Mouse (Mus musculus): ENCODE results near the gene Ypel2. TPM values are rescaled to one million over a fixed set of nuclear protein-coding genes. Genes with fewer than 3 reads are reported as not detected.

Gene Ypel2
- polyA plus RNA-seq, 1 experiment from 2014 or later = 7.7 TPM

DNA sequence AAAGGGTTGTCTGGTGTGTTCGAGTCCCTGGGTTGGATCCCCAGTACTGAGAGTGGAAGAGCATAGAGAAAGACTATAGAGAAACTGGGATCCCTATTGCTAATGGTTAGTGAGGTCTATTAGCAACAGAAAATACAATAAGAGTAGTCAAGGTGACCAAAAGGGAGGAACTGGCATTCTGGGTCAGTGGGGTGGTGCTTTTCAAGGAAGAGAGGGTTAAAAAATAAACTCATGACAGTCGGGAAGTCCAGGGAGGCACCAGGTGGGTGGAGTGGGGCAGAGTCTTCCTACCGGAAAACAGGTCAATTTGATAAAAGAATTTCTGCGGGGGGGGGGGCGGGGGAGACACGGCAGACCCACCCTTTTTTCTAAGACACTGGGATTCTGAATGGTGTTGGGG is 823 bp upstream of the Ypel2 start:
- peak overlapping the region; percentile 87 for H3K4me2 ChIP-seq
- H3K9me3 ChIP-seq = no peaks in the 10 kb centered on the region
- no peak for ATAC-seq (ENCODE audit: insufficient read depth, low FRiP score, low read depth)
- H3K4me1 ChIP-seq = peaks cover 11% of the 10 kb centered on the region; the same call in 1 of the 2 replicates
- peak overlapping the region; percentile 71 for H3K27ac ChIP-seq
- no peak overlapping the region for H3K9ac ChIP-seq
- WGBS = 16% methylated on average over 6 of the region's 6 CpGs
- H3K36me3 ChIP-seq = no peaks in the 10 kb centered on the region
- H3K27me3 ChIP-seq (replicated peaks) = no peaks in the 10 kb centered on the region
- H3K4me3 ChIP-seq (replicated peaks) = no peak overlapping the region; the same call in 1 of the 2 replicates

- Histone ChIP-seq H3K4me1 (peaks cover 11% of the 10 kb centered on the region; the same call in 1 of the 2 replicates), H3K36me3 (no peaks in the 10 kb centered on the region), H3K4me3 (replicated peaks) (peak overlapping the region; percentile 98), H3K9me3 (no peaks in the 10 kb centered on the region), H3K27me3 (replicated peaks) (no peaks in the 10 kb centered on the region), H3K4me2 (peak overlapping the region; percentile 87), H3K9ac (peak overlapping the region; percentile 82), H3K27ac (peak overlapping the region; percentile 94)
- ATAC-seq (ENCODE audit: insufficient read depth, low FRiP score, low read depth) = no peak
- WGBS = 2% methylated on average over 13 of the region's 13 CpGs
Measured at GRCm38 (mm10) chr11:86992461-86992988, 982 bp downstream of the Ypel2 start.

- Histone ChIP-seq H3K27me3 (replicated peaks) (no peaks in the 10 kb centered on the region), H3K4me2 (peak overlapping the region; percentile 87)
Measured at GRCm38 (mm10) chr11:86991241-86991640, 2.3 kb downstream of the Ypel2 start.

DNA sequence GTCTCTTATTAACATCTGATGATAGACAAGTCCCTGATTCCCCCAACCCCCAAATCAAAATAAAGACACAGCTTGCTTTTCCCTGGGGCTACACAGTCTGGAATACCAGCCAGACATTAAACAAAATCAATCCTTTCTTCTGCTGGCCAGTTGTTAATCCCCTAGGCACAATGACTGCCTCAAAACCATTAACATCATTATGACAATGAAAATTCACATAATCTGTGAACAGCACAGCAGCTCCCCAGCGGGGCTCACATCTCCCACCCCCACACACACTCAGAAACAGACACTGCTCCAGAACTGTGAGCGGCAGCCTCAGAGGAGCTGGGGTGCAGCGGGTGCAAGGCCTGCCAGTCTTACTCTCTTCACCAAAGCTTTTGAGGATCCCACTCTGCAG is 3.2 kb downstream of the Ypel2 start:
- Histone ChIP-seq H3K4me3 (replicated peaks) (no peak overlapping the region), H3K4me1 (peaks cover 10% of the 10 kb centered on the region; the same call in 1 of the 2 replicates), H3K9ac (no peak overlapping the region), H3K27ac (no peak overlapping the region), H3K9me3 (no peaks in the 10 kb centered on the region), H3K4me2 (peak overlapping the region; percentile 30; the same call in 1 of the 2 replicates), H3K27me3 (replicated peaks) (no peaks in the 10 kb centered on the region), H3K36me3 (no peaks in the 10 kb centered on the region)
- WGBS = 74% methylated on average over 3 of the region's 3 CpGs
- no peak for ATAC-seq (ENCODE audit: insufficient read depth, low FRiP score, low read depth)

More at GRCm38 (mm10) chr11:86991241-86991640, 2.3 kb downstream of the Ypel2 start:
- H3K4me3 ChIP-seq (replicated peaks) = peak overlapping the region; percentile 98; the same call in 1 of the 2 replicates
- H3K27ac ChIP-seq = no peak overlapping the region
- no peak for ATAC-seq (ENCODE audit: insufficient read depth, low FRiP score, low read depth)
- 85% methylated on average over 4 of the region's 4 CpGs for WGBS
- no peak overlapping the region for H3K9ac ChIP-seq
- H3K36me3 ChIP-seq = no peaks in the 10 kb centered on the region
- H3K4me1 ChIP-seq = peaks cover 11% of the 10 kb centered on the region; the same call in 1 of the 2 replicates
- H3K9me3 ChIP-seq = no peaks in the 10 kb centered on the region

- 79% methylated on average over 3 of the region's 3 CpGs for WGBS
- H3K4me3 ChIP-seq (replicated peaks) = no peak overlapping the region
- no peak overlapping the region for H3K4me2 ChIP-seq
- no peak overlapping the region for H3K27ac ChIP-seq
- no peaks in the 10 kb centered on the region for H3K36me3 ChIP-seq
- H3K4me1 ChIP-seq = 0 out of 2 replicates have a peak, but pooled peaks cover 2% of the 10 kb centered on the region
- H3K9ac ChIP-seq = no peak overlapping the region
- no peaks in the 10 kb centered on the region for H3K9me3 ChIP-seq
- no peaks in the 10 kb centered on the region for H3K27me3 ChIP-seq (replicated peaks)
- ATAC-seq (ENCODE audit: insufficient read depth, low FRiP score, low read depth) = no peak
Measured at GRCm38 (mm10) chr11:86984990-86985389, 8.5 kb downstream of the Ypel2 start.

DNA sequence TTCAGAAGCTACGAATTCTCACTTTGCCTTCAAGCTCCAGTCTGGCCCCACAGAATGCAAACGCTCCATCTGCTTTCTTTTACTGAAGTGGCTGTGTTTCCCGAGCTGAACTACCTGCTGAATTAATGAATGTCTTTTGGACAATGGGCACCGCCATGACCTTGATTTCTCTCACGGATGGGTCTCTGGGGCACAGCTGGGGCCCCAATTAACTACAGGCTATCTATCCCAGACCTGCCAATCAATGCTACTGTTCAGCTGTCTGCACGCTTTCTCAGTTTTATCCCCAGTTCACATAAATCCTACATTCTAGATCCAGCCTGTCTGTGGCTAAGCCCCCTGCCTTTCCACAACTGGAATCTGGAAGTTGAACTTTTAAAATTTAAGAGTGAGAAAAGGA is 10.5 kb downstream of the Ypel2 start:
- Histone ChIP-seq H3K4me1 (0 out of 2 replicates have a peak, but pooled peaks cover 4% of the 10 kb centered on the region), H3K9me3 (no peaks in the 10 kb centered on the region), H3K27ac (no peak overlapping the region), H3K4me2 (no peak overlapping the region), H3K27me3 (replicated peaks) (no peaks in the 10 kb centered on the region), H3K9ac (no peak overlapping the region), H3K4me3 (replicated peaks) (no peak overlapping the region), H3K36me3 (no peaks in the 10 kb centered on the region)
- ATAC-seq (ENCODE audit: insufficient read depth, low FRiP score, low read depth) = no peak
- WGBS = 74% methylated on average over 6 of the region's 6 CpGs

DNA sequence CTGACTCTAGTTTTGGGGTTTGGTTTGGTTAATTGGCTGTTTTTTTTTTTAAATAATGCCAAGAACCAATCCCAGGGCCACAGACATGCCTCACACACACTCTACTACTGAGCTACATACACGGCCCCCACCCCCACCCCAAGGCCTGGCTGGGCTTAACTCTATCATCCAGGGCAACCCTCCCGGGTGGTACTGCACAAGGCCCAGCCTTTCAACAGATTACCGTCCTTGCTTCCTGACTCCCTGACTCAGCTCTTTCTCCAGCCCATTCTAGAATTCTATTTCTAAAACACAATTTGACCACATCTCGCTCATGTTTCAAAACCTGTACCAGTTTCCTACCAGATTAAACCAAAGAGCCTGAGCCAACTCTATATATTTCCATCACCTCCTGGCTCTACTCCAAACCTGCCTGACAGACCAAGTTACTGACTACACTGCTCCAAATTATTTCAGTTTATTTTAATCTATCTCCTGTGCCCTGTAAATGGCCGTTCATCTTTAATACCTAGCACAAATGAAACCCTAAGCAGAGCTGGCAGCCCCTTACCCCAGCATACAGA is 12.2 kb downstream of the Ypel2 start:
- no peak overlapping the region for H3K4me2 ChIP-seq
- no peaks in the 10 kb centered on the region for H3K9me3 ChIP-seq
- ATAC-seq (ENCODE audit: insufficient read depth, low FRiP score, low read depth) = no peak
- 54% methylated on average over 5 of the region's 5 CpGs for WGBS
- no peaks in the 10 kb centered on the region for H3K36me3 ChIP-seq
- no peak overlapping the region for H3K9ac ChIP-seq
- H3K27ac ChIP-seq = no peak overlapping the region
- 0 out of 2 replicates have a peak, but pooled peaks cover 4% of the 10 kb centered on the region for H3K4me1 ChIP-seq
- H3K27me3 ChIP-seq (replicated peaks) = no peaks in the 10 kb centered on the region
- no peak overlapping the region for H3K4me3 ChIP-seq (replicated peaks)

- Histone ChIP-seq H3K27ac (no peak overlapping the region), H3K36me3 (no peaks in the 10 kb centered on the region), H3K9me3 (no peaks in the 10 kb centered on the region), H3K27me3 (replicated peaks) (no peaks in the 10 kb centered on the region), H3K4me2 (no peak overlapping the region), H3K9ac (no peak overlapping the region), H3K4me1 (0 out of 2 replicates have a peak, but pooled peaks cover 4% of the 10 kb centered on the region), H3K4me3 (replicated peaks) (no peak overlapping the region)
- ATAC-seq (ENCODE audit: insufficient read depth, low FRiP score, low read depth) = no peak
- 87% methylated on average over 6 of the region's 6 CpGs for WGBS
Measured at GRCm38 (mm10) chr11:86980526-86980925, 13.0 kb downstream of the Ypel2 start.

DNA sequence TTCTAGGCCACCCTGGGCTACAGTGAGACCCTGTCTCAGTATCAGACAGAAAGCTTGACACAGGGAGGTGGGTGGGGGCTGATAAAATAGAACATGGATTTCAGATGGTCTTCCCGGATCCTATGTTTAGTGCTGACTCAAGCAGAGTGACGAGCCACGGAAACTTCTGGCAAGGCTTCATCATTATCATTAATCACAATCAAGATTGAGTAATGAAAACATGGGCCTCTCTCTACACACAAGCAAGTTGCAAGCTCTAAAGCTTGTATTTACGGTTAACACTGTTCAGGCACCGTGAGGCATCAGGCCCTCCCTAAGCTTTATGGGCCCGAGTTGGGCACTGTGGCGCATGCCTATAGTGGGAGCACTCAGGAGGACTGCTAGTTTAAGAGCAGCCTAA is 13.7 kb downstream of the Ypel2 start:
- Histone ChIP-seq H3K27ac (no peak overlapping the region), H3K36me3 (no peaks in the 10 kb centered on the region), H3K4me2 (no peak overlapping the region), H3K4me1 (0 out of 2 replicates have a peak, but pooled peaks cover 4% of the 10 kb centered on the region), H3K4me3 (replicated peaks) (no peak overlapping the region), H3K9me3 (no peaks in the 10 kb centered on the region), H3K27me3 (replicated peaks) (no peaks in the 10 kb centered on the region), H3K9ac (no peak overlapping the region)
- 68% methylated on average over 7 of the region's 7 CpGs for WGBS
- no peak for ATAC-seq (ENCODE audit: insufficient read depth, low FRiP score, low read depth)

DNA sequence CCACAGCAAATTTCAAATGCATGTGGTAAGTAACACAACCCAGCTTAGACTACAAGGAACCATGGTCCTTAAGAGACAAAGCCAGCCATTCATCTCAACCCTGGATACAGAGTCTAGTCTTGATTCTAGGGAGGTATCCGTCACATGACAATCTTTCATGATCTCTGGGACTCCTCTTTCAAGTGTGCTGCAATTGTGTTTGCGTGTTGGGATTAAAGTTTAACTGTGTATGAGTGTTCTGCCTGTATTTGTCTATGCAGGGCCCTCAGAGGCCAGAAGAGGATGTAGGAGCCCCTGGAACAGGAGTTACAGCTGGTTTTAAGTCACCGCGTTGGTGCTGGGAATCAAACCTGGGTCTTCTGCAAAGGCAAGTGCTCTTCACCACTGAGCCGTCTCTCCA is 16.3 kb downstream of the Ypel2 start:
- H3K4me3 ChIP-seq (replicated peaks) = no peak overlapping the region
- ATAC-seq (ENCODE audit: insufficient read depth, low FRiP score, low read depth) = no peak

GRCm38 (mm10) chr11:86974401-86974800 is 19.1 kb downstream of the Ypel2 start:
- 75% methylated on average over 3 of the region's 3 CpGs for WGBS
- Histone ChIP-seq H3K9me3 (no peaks in the 10 kb centered on the region), H3K4me2 (no peak overlapping the region), H3K27ac (no peak overlapping the region), H3K9ac (no peak overlapping the region), H3K36me3 (no peaks in the 10 kb centered on the region), H3K4me3 (replicated peaks) (no peak overlapping the region), H3K27me3 (replicated peaks) (no peaks in the 10 kb centered on the region), H3K4me1 (peaks cover 14% of the 10 kb centered on the region)
- no peak for ATAC-seq (ENCODE audit: insufficient read depth, low FRiP score, low read depth)

More for the DNA sequence above, 16.3 kb downstream of the Ypel2 start:
- no peaks in the 10 kb centered on the region for H3K27me3 ChIP-seq (replicated peaks)
- H3K9me3 ChIP-seq = no peaks in the 10 kb centered on the region
- WGBS = 94% methylated on average over 5 of the region's 5 CpGs
- no peak overlapping the region for H3K9ac ChIP-seq
- no peaks in the 10 kb centered on the region for H3K36me3 ChIP-seq
- H3K4me1 ChIP-seq = peaks cover 18% of the 10 kb centered on the region
- no peak overlapping the region for H3K4me2 ChIP-seq
- H3K27ac ChIP-seq = no peak overlapping the region

GRCm38 (mm10) chr11:86973255-86973654 is 20.3 kb downstream of the Ypel2 start:
- H3K27me3 ChIP-seq (replicated peaks) = no peaks in the 10 kb centered on the region
- H3K4me3 ChIP-seq (replicated peaks) = no peak overlapping the region
- no peak overlapping the region for H3K4me2 ChIP-seq
- peaks cover 14% of the 10 kb centered on the region for H3K4me1 ChIP-seq
- no peak overlapping the region for H3K9ac ChIP-seq
- H3K36me3 ChIP-seq = no peaks in the 10 kb centered on the region
- WGBS = 63% methylated on average over 5 of the region's 5 CpGs
- H3K27ac ChIP-seq = no peak overlapping the region
- no peak for ATAC-seq (ENCODE audit: insufficient read depth, low FRiP score, low read depth)
- no peaks in the 10 kb centered on the region for H3K9me3 ChIP-seq

All from stomach, embryonic 15.5 days (tissue).